8 mouse cellular contexts compared by ENCODE assay signal in genomic region chr6:129229774-129230578, GRCm38 (mm10). TPM values are rescaled to one million over a fixed set of nuclear protein-coding genes. Genes with fewer than 3 reads are reported as not detected.
DNase-seq lines count a peak whose midpoint lies in the region; ATAC-seq and TF ChIP-seq lines count a peak whose summit lies in the region.

No protein-coding gene starts in this region.

- H3K36me3 ChIP-seq in neural tube, embryonic 13.5 days = no peaks in the 10 kb centered on the region
- no peaks in the 10 kb centered on the region for H3K36me3 ChIP-seq in embryonic facial prominence, embryonic 14.5 days (ENCODE audit: control insufficient read depth, insufficient read depth, low read length)
- H3K36me3 ChIP-seq in liver, embryonic 14.5 days (replicated peaks; ENCODE audit: control insufficient read depth, insufficient read depth, low read depth) = no peaks in the 10 kb centered on the region
- no peaks in the 10 kb centered on the region for H3K36me3 ChIP-seq in testis, adult 2 months (ENCODE audit: control insufficient read depth, insufficient read depth, low read length)

- no peak overlapping the region for H3K9ac ChIP-seq in neural tube, embryonic 13.5 days
- H3K9ac ChIP-seq in embryonic facial prominence, embryonic 14.5 days (ENCODE audit: low read depth, low read length) = no peak overlapping the region
- no peak overlapping the region for H3K9ac ChIP-seq in liver, embryonic 14.5 days (replicated peaks)

- peak; percentile 66 for TF ChIP-seq EP300 in liver, embryonic 14.5 days (IDR thresholded peaks at IDR 0.05; ENCODE audit: low read depth)

- TF ChIP-seq CTCF in liver, embryonic 14.5 days (IDR thresholded peaks at IDR 0.05; ENCODE audit: low read depth) = no peak
- TF ChIP-seq CTCF in testis, adult 2 months (IDR thresholded peaks at IDR 0.05; ENCODE audit: control insufficient read depth, insufficient read depth, insufficient replicate concordance, low read depth, low read length) = no peak

- no peak overlapping the region for H3K4me2 ChIP-seq in neural tube, embryonic 13.5 days
- no peak overlapping the region; the same call in 1 of the 2 replicates for H3K4me2 ChIP-seq in embryonic facial prominence, embryonic 14.5 days (ENCODE audit: low read depth, low read length)
- H3K4me2 ChIP-seq in liver, embryonic 14.5 days (ENCODE audit: low read depth) = 0 out of 2 replicates have a peak overlapping the region, but pooled peaks have one; percentile 9

- no peak for ATAC-seq in neural tube, embryonic 13.5 days (ENCODE audit: low read depth)
- ATAC-seq in embryonic facial prominence, embryonic 14.5 days (ENCODE audit: low read depth) = peak; percentile 89
- peak; percentile 68 for ATAC-seq in liver, embryonic 14.5 days (ENCODE audit: insufficient read depth)

- DNase-seq in neural tube, embryonic 10.5 days (ENCODE audit: extremely low spot score, low spot score) = no peak
- peak; percentile 96 for DNase-seq in embryonic facial prominence, embryonic 14.5 days (ENCODE audit: low spot score)
- peak; percentile 67 for DNase-seq in heart, postnatal 25 days (ENCODE audit: low spot score)
- DNase-seq in liver, embryonic 14.5 days (ENCODE audit: low read depth in 3 of 3, low spot score in 3 of 3) = no peak
- no peak for DNase-seq in layer of hippocampus, postnatal 25 days (ENCODE audit: extremely low spot score in 1 of 2, low spot score in 1 of 2)
- DNase-seq in left cerebral cortex, postnatal 25 days (ENCODE audit: low spot score in 2 of 2) = no peak

- 73% methylated on average over 3 of the region's 3 CpGs for WGBS in neural tube, embryonic 13.5 days
- 36% methylated on average over 3 of the region's 3 CpGs for WGBS in embryonic facial prominence, embryonic 14.5 days
- 20% methylated on average over 3 of the region's 3 CpGs for WGBS in liver, embryonic 14.5 days (ENCODE audit: insufficient replicate concordance)

- peak overlapping the region; percentile 23; the same call in 1 of the 2 replicates for H3K27ac ChIP-seq in neural tube, embryonic 13.5 days (replicated peaks)
- peak overlapping the region; percentile 94 for H3K27ac ChIP-seq in embryonic facial prominence, embryonic 14.5 days (replicated peaks; ENCODE audit: low read depth, low read length)
- H3K27ac ChIP-seq in liver, embryonic 14.5 days = peak overlapping the region; percentile 62
- peak overlapping the region; percentile 88 for H3K27ac ChIP-seq in testis, adult 2 months (ENCODE audit: control insufficient read depth, insufficient read depth, low read depth, low read length)

- intact Hi-C loops in heart, postnatal 25 days (cut with DNase I) = no loop called here
- intact Hi-C loops in left cerebral cortex, postnatal 25 days (cut with DNase I) = loop anchor here (2.0 kb wide), 1 partner anchor 49 kb away; the partner anchor contains the start of gene Clec2d

- no peaks in the 10 kb centered on the region for H3K9me3 ChIP-seq in neural tube, embryonic 13.5 days
- no peaks in the 10 kb centered on the region for H3K9me3 ChIP-seq in embryonic facial prominence, embryonic 14.5 days (ENCODE audit: control insufficient read depth, low read length)
- H3K9me3 ChIP-seq in liver, embryonic 14.5 days (ENCODE audit: control insufficient read depth, low read length) = no peaks in the 10 kb centered on the region

- TF ChIP-seq POLR2A in testis, adult 2 months (IDR thresholded peaks at IDR 0.05; ENCODE audit: control insufficient read depth, low read depth, low read length) = no peak

- H3K4me3 ChIP-seq in neural tube, embryonic 13.5 days = no peak overlapping the region
- H3K4me3 ChIP-seq in embryonic facial prominence, embryonic 14.5 days (ENCODE audit: low read depth, low read length) = no peak overlapping the region
- no peak overlapping the region for H3K4me3 ChIP-seq in liver, embryonic 14.5 days (ENCODE audit: insufficient read depth in 1 of 2, low read depth in 2 of 2, low read length in 2 of 2)
- no peak overlapping the region for H3K4me3 ChIP-seq in testis, adult 2 months (ENCODE audit: control insufficient read depth, low read depth, low read length)

- H3K4me1 ChIP-seq in neural tube, embryonic 13.5 days (replicated peaks) = no peaks in the 10 kb centered on the region; the same call in 1 of the 2 replicates
- peaks cover 22% of the 10 kb centered on the region for H3K4me1 ChIP-seq in embryonic facial prominence, embryonic 14.5 days (ENCODE audit: control insufficient read depth, insufficient read depth, low read length)
- peaks cover 37 to 52% of the 10 kb centered on the region in 2 experiments for H3K4me1 ChIP-seq in liver, embryonic 14.5 days (replicated peaks; ENCODE audit: control insufficient read depth in 2 of 2, insufficient read depth in 2 of 2, low read length in 1 of 2)
- peaks cover 2% of the 10 kb centered on the region; the same call in 1 of the 2 replicates for H3K4me1 ChIP-seq in testis, adult 2 months (ENCODE audit: control insufficient read depth, insufficient read depth, low read length)

- H3K27me3 ChIP-seq in neural tube, embryonic 13.5 days = no peaks in the 10 kb centered on the region
- no peaks in the 10 kb centered on the region for H3K27me3 ChIP-seq in embryonic facial prominence, embryonic 14.5 days (replicated peaks; ENCODE audit: control insufficient read depth, insufficient read depth, low read length)
- H3K27me3 ChIP-seq in liver, embryonic 14.5 days (ENCODE audit: control insufficient read depth, insufficient read depth, low read length) = no peaks in the 10 kb centered on the region
- no peaks in the 10 kb centered on the region for H3K27me3 ChIP-seq in testis, adult 2 months (ENCODE audit: control insufficient read depth, insufficient read depth, low read length)

RNA-seq across cellular contexts. Expression of gene Cd69, which starts 45.3 kb away (rescaled TPM):
- polyA plus RNA-seq in neural tube, embryonic 13.5 days (2015; fragmentation: Nextera tagmentation; extraction: Ambion mirVana) = not detected in 2 replicates
- 0.18 and 0.35 TPM in 2 replicates for polyA plus RNA-seq in embryonic facial prominence, embryonic 14.5 days (2014; fragmentation: Nextera tagmentation; extraction: Ambion mirVana)
- under 1 TPM in 1 of 2 experiments, not detected in 1; 0.34 TPM for total RNA-seq in heart, postnatal 25 days (2021)
- polyA plus RNA-seq in liver, embryonic 14.5 days (2012; rRNA removed) = 0.44 and 0.98 TPM in 2 replicates
- polyA plus RNA-seq in liver, embryonic 14.5 days (2014; fragmentation: Nextera tagmentation; extraction: Ambion mirVana) = 0.97 and 1.1 TPM in 2 replicates
- polyA plus RNA-seq in testis, adult 2 months (2012; rRNA removed) = 0.07 TPM in 1 of 2 replicates, not detected in the other
- not detected for total RNA-seq in layer of hippocampus, postnatal 25 days (2021)
- not detected for total RNA-seq in left cerebral cortex, postnatal 25 days (2021)

RNA-seq across cellular contexts. Expression of gene Clec2d, which starts 49.6 kb away (rescaled TPM):
- polyA plus RNA-seq in neural tube, embryonic 13.5 days (2015; fragmentation: Nextera tagmentation; extraction: Ambion mirVana) = not detected in 2 replicates
- 0.51 and 0.97 TPM in 2 replicates for polyA plus RNA-seq in embryonic facial prominence, embryonic 14.5 days (2014; fragmentation: Nextera tagmentation; extraction: Ambion mirVana)
- total RNA-seq in heart, postnatal 25 days (2021) = 10 to 100 TPM; 36.3 to 40.3 TPM
- 2.1 and 6.6 TPM in 2 replicates for polyA plus RNA-seq in liver, embryonic 14.5 days (2012; rRNA removed)
- 0.19 and 0.22 TPM in 2 replicates for polyA plus RNA-seq in liver, embryonic 14.5 days (2014; fragmentation: Nextera tagmentation; extraction: Ambion mirVana)
- 4.5 and 4.9 TPM in 2 replicates for polyA plus RNA-seq in testis, adult 2 months (2012; rRNA removed)
- 1 to 10 TPM; 6.2 to 7.4 TPM for total RNA-seq in layer of hippocampus, postnatal 25 days (2021)
- 1 to 10 TPM; 6.4 to 7.2 TPM for total RNA-seq in left cerebral cortex, postnatal 25 days (2021)

Comparison
In these comparisons a context has a peak if more than half of its experiments do, and no peak if none do; other contexts are left out.
1. H3K27ac ChIP-seq: peak in every context shown above with its lines; median percentile 94 in embryonic facial prominence, embryonic 14.5 days; 88 in testis, adult 2 months; 62 in liver, embryonic 14.5 days; 23 in neural tube, embryonic 13.5 days.
2. DNase-seq: peak in embryonic facial prominence, embryonic 14.5 days (single experiment) and heart, postnatal 25 days (single experiment); none in neural tube, embryonic 10.5 days (single experiment), liver, embryonic 14.5 days (0 of 3), layer of hippocampus, postnatal 25 days (0 of 2) and left cerebral cortex, postnatal 25 days (0 of 2).